Mouse (Mus musculus) liver, embryonic 15.5 days (tissue): ENCODE measurements around the gene Pex10. TPM values are rescaled to one million over a fixed set of nuclear protein-coding genes. Genes with fewer than 3 reads are reported as not detected.

ENCODE experiments used
- ATAC-seq: fragments of 200-750 bp; cut with Nextera tagmentation; 2 replicates; pipeline ENCODE4 v1.8.0; 2017; ENCODE audit warnings: moderate number of reproducible peaks, mild to moderate bottlenecking, moderate library complexity; ENCODE audit not compliant: insufficient read depth
- H3K27ac ChIP-seq: fragments of 300-500 bp; sonication (generic); replicated peaks from 2 replicates; pipeline ENCODE4 v1.5.1; 2015; ENCODE audit warnings: mild to moderate bottlenecking, inconsistent platforms
- H3K27me3 ChIP-seq: fragments of 300-500 bp; sonication (generic); 2 replicates; pipeline ENCODE4 v1.6.1; 2015; ENCODE audit warnings: mild to moderate bottlenecking, inconsistent platforms
- H3K36me3 ChIP-seq: fragments of 300-500 bp; sonication (generic); replicated peaks from 2 replicates; pipeline ENCODE4 v1.6.1; 2015; ENCODE audit warnings: moderate library complexity, mild to moderate bottlenecking, inconsistent platforms
- H3K4me1 ChIP-seq: fragments of 300-500 bp; sonication (generic); replicated peaks from 2 replicates; pipeline ENCODE4 v1.6.1; 2015; ENCODE audit warnings: inconsistent platforms
- H3K4me2 ChIP-seq: fragments of 300-500 bp; sonication (generic); 2 replicates; pipeline ENCODE4 v1.6.1; 2015; ENCODE audit warnings: moderate library complexity, mild to moderate bottlenecking, inconsistent platforms
- H3K4me3 ChIP-seq: fragments of 300-500 bp; sonication (generic); replicated peaks from 2 replicates; pipeline ENCODE4 v1.5.1; 2015; ENCODE audit warnings: mild to moderate bottlenecking, inconsistent platforms
- H3K9ac ChIP-seq: fragments of 300-500 bp; sonication (generic); 2 replicates; pipeline ENCODE4 v1.6.1; 2015; ENCODE audit warnings: moderate library complexity, mild to moderate bottlenecking, inconsistent platforms
- H3K9me3 ChIP-seq: fragments of 300-500 bp; sonication (generic); replicated peaks from 2 replicates; pipeline ENCODE4 v1.6.1; 2016; ENCODE audit warnings: inconsistent platforms
- WGBS: fragments of 180-500 bp; shearing (Covaris S2); methylation state at CpG from one replicate; pipeline ENCODE4 v1.1.7; 2015; ENCODE audit warnings: mixed read lengths; ENCODE audit not compliant: insufficient replicate concordance; 5-methylcytosine and 5-hydroxymethylcytosine counted together
- polyA plus RNA-seq: library from polyadenylated mRNA; unstranded; fragments of >200 nt; fragmentation: Nextera tagmentation; extraction: Ambion mirVana; gene quantifications from 2 replicates; pipeline ENCODE4 v1.2.1, GENCODE M21; 2015

Pex10 gene
- polyA plus RNA-seq, 1 experiment from 2014 or later = 7.5 TPM

DNA sequence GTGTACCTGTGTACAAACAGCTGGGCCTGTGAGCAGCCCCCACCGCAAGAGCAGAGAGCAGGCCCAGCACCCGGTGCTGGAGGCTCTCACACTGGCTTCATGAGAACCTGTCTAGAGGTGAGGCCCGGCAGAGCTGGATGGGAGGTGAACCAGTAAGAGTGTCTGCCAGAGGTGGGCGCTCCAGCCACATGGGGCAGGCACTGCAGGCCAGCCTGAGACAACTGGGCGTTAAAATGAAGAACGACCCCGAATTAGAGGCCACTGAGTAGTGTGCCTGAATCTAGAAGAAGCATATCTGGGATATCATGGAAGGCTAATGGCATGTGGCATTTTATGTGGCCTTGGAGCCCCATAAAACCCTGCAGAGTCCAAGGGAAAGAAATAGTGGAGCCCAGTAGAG, 53.2 kb downstream of the Pex10 start:
- H3K4me1 ChIP-seq = peaks cover 74% of the 10 kb centered on the region
- H3K36me3 ChIP-seq = no peaks in the 10 kb centered on the region
- no peak overlapping the region for H3K9ac ChIP-seq
- no peaks in the 10 kb centered on the region for H3K27me3 ChIP-seq
- no peak overlapping the region for H3K4me2 ChIP-seq
- peak overlapping the region; percentile 75 for H3K27ac ChIP-seq
- H3K9me3 ChIP-seq = no peaks in the 10 kb centered on the region
- ATAC-seq = 0 out of 2 replicates have a peak, but pooled peaks have one; percentile 11
- WGBS = 72% methylated on average over 7 of the region's 7 CpGs
- no peak overlapping the region for H3K4me3 ChIP-seq

DNA sequence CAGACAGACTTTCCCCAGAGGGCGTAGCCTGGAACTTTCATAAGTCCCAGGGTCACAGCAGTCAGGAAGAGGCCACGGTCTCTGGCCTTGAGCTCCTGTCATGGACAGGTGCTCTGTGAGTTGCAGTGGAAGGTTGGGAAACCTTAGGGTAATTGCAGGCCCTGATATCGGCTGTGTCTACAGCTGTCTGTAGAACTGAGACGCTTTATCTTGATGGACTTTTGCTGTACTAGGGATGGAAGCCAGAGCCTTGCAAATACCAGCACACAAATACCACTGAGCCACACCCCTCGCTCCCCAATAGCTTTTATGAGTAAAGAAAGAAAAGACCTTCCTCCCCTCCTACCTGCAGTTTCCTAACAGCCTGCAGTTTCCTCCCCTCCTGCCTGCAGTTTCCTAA, 53.8 kb downstream of the Pex10 start:
- Histone ChIP-seq H3K27ac (peak overlapping the region; percentile 75), H3K9me3 (no peaks in the 10 kb centered on the region), H3K36me3 (no peaks in the 10 kb centered on the region), H3K4me1 (peaks cover 80% of the 10 kb centered on the region), H3K4me2 (no peak overlapping the region), H3K4me3 (no peak overlapping the region), H3K27me3 (no peaks in the 10 kb centered on the region), H3K9ac (no peak overlapping the region)
- 34% methylated on average over 5 of the region's 5 CpGs for WGBS
- peak; percentile 71 for ATAC-seq

DNA sequence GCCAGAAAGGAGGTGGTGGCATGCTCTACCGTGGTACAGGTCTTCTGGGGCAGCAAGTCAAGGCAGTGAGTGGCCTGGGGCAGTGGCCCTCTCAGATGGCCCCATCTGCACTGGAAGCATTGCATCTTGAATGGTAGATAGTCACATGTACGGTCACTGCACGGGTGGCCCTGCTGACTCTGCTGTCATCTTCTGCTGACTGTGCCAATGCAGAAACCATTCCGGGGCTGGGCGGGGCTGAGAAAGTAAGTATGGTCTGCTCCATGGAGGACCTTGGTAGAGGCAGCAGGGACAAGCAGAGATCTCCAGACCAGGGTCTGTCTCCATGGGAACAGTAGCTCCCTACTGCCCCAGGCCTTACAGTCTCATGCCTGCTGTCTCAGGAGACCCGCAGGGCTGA, 54.4 kb downstream of the Pex10 start:
- H3K36me3 ChIP-seq = no peaks in the 10 kb centered on the region
- no peak for ATAC-seq
- H3K4me2 ChIP-seq = no peak overlapping the region
- no peaks in the 10 kb centered on the region for H3K27me3 ChIP-seq
- H3K4me3 ChIP-seq = no peak overlapping the region
- H3K9me3 ChIP-seq = no peaks in the 10 kb centered on the region
- WGBS = 78% methylated on average over 6 of the region's 6 CpGs
- H3K4me1 ChIP-seq = peaks cover 79% of the 10 kb centered on the region
- H3K9ac ChIP-seq = no peak overlapping the region
- H3K27ac ChIP-seq = peak overlapping the region; percentile 75

Other genes starting within 250 kb of the Pex10 start
- not detected in 2 replicates for gene Ttc34, start 229.6 kb upstream of the Pex10 start, polyA plus RNA-seq
- gene Mmel1, start 197.4 kb upstream of the Pex10 start, polyA plus RNA-seq = 2.3 and 3.1 TPM in 2 replicates
- gene Fam213b, start 167.9 kb upstream of the Pex10 start, polyA plus RNA-seq = 8.1 and 9.0 TPM in 2 replicates
- gene Tnfrsf14, start 138.5 kb upstream of the Pex10 start, polyA plus RNA-seq = 56.7 and 64.6 TPM in 2 replicates
- gene Hes5, start 106.1 kb upstream of the Pex10 start, polyA plus RNA-seq = 0.15 and 0.17 TPM in 2 replicates
- gene Pank4, start 102.9 kb upstream of the Pex10 start, polyA plus RNA-seq = 21.7 and 24.4 TPM in 2 replicates
- 0.14 TPM in 1 of 2 replicates, not detected in the other for gene Plch2, start 10.2 kb upstream of the Pex10 start, polyA plus RNA-seq
- gene Rer1, start 19.4 kb downstream of the Pex10 start, polyA plus RNA-seq = 78.0 and 81.0 TPM in 2 replicates
- 0.88 and 1.1 TPM in 2 replicates for gene Morn1, start 19.6 kb downstream of the Pex10 start, polyA plus RNA-seq
- 2.1 and 2.6 TPM in 2 replicates for gene Ski, start 155.6 kb downstream of the Pex10 start, polyA plus RNA-seq
- gene Faap20, start 182.8 kb downstream of the Pex10 start, polyA plus RNA-seq = 18.2 and 19.7 TPM in 2 replicates